Mouse (Mus musculus) bone marrow macrophage, adult 2 months (primary cell): ENCODE results near the gene Ppp1r12b.

ENCODE experiments used
- CTCF ChIP-seq: IDR thresholded peaks from 2 replicates; pipeline ENCODE4 v1.5.1; 2012; ENCODE audit warnings: low read depth, mild to moderate bottlenecking, low read length, moderate library complexity
- POLR2A ChIP-seq: IDR thresholded peaks from 2 replicates; pipeline ENCODE4 v1.6.1; 2012; ENCODE audit warnings: mild to moderate bottlenecking, low read depth, low read length, borderline replicate concordance

DNA sequence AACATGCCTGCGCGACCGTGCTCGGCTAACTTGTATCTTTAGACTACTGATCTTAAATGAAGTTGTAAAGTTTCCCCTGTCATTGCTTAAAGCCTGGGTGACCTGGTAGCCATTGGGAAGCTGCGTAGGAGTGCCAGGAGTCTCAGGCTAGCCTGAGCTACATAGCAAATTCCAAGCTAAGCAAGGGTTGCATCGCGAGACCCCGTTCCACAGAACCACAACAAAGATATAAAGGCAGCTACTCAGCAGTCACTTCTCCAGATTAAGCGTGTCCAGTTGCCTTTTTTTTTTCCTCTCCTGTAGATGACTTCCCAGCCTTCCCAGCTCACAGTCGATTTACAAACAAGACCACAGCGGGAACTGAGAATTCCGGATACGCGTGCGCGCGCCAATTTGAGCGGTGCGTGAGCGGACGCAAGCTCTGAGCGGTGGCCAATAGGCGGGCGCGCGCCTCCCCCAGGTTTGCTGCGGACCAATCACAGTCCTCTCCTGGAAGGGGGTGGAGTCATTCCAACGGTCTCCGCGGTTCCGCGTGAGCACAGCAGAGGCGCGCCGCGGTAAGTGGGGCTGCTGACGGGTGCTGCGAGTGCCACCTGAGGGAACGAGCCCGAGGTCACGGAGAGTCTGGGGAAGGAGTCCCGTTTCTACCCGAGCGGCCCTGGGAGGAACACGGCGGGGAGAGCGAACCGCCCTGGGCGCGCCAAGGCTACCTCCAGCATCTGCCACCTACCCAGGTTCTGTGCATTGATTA is 6.5 kb upstream of the Ppp1r12b start, which contains the start of gene Ube2t:
- no peak for TF ChIP-seq CTCF
- TF ChIP-seq POLR2A = no peak
